Comparison of ENCODE assay signal across 8 mouse cellular contexts in genomic region chr5:149259093-149259492, GRCm38 (mm10). TPM values are rescaled to one million over a fixed set of nuclear protein-coding genes. Genes with fewer than 3 reads are reported as not detected.
A peak's percentile ranks its signal among the peaks of the same experiment; 100 is the strongest.
DNase-seq lines count a peak whose midpoint lies in the region; ATAC-seq and TF ChIP-seq lines count a peak whose summit lies in the region.
"Had no signal": no experiment of that assay in that cellular context is flagged by ENCODE, and none has a peak within 500 bp of the region (broad histone marks: within the 10 kb centered on the region; RNA-seq: fewer than 3 reads in every experiment).

No protein-coding gene starts in this region.

- H3K9ac ChIP-seq in ES-E14 (ENCODE audit: insufficient read depth, low read depth, low read length, poor library complexity, severe bottlenecking): peak overlapping the region; percentile 31; the same call in 1 of the 2 replicates
- H3K9ac ChIP-seq in midbrain, embryonic 13.5 days (replicated peaks): peak overlapping the region; percentile 49; the same call in 1 of the 2 replicates

- no peak for TF ChIP-seq POLR2A in lung, adult 2 months (IDR thresholded peaks at IDR 0.05; ENCODE audit: borderline replicate concordance, extremely low read depth, low read depth, low read length)

- H3K4me1 ChIP-seq in E14TG2a.4 (replicated peaks; ENCODE audit: low read depth, low read length) (peaks cover 28% of the 10 kb centered on the region), ES-E14 (ENCODE audit: control insufficient read depth in 2 of 2, insufficient read depth in 2 of 2, low read length in 2 of 2, poor library complexity in 1 of 2) (peaks cover 0 to 3% of the 10 kb centered on the region in 2 experiments; a peak in 1 of 4 replicates)
- H3K4me1 ChIP-seq in midbrain, embryonic 13.5 days (replicated peaks): peaks cover 23% of the 10 kb centered on the region
- H3K4me1 ChIP-seq in lung, adult 2 months (ENCODE audit: control insufficient read depth, insufficient read depth, low read length): no peaks in the 10 kb centered on the region

- peak overlapping the region; percentile 21 for H3K4me2 ChIP-seq in midbrain, embryonic 13.5 days (replicated peaks)

- H3K4me3 ChIP-seq in E14TG2a.4 (replicated peaks; ENCODE audit: low read length): peak overlapping the region; percentile 68
- H3K4me3 ChIP-seq in ES-E14 (ENCODE audit: insufficient read depth in 1 of 2, low read depth in 1 of 2, low read length in 2 of 2, poor library complexity in 1 of 2, severe bottlenecking in 1 of 2): peak overlapping the region; percentile 35 to 51
- H3K4me3 ChIP-seq in midbrain, embryonic 13.5 days (replicated peaks): no peak overlapping the region
- no peak overlapping the region for H3K4me3 ChIP-seq in lung, adult 2 months (replicated peaks; ENCODE audit: extremely low read depth, low read depth, low read length)

- peaks cover 18% of the 10 kb centered on the region for H3K27me3 ChIP-seq in E14TG2a.4 (ENCODE audit: insufficient read depth, low read length)
- H3K27me3 ChIP-seq in midbrain, embryonic 13.5 days: no peaks in the 10 kb centered on the region

- in situ Hi-C loops in ES-E14 (cut with MboI; ENCODE audit: low sequenced_read_pairs in 2 of 2, unreplicated experiment in 2 of 2): no loop called here

- 32% methylated on average over 16 of the region's 16 CpGs for WGBS in midbrain, embryonic 13.5 days
- 49% methylated on average over 16 of the region's 16 CpGs for WGBS in lung, adult 2 months

- DNase-seq in ES-E14 (ENCODE audit: low read depth, low spot score): no peak
- DNase-seq in gastrocnemius, postnatal 14 days: peak; percentile 66
- DNase-seq in adrenal gland, postnatal 14 days: no peak
- no peak for DNase-seq in lung, adult 2 months
- DNase-seq: thymus, postnatal 36 days had no signal

- intact Hi-C loops in gastrocnemius, postnatal 14 days (cut with DNase I; ENCODE audit: low total_unique reads): no loop called here

- H3K9me3 ChIP-seq in E14TG2a.4 (ENCODE audit: low read length) (no peaks in the 10 kb centered on the region), ES-E14 (ENCODE audit: control insufficient read depth, insufficient read depth, low read depth, low read length) (no peaks in the 10 kb centered on the region)
- H3K9me3 ChIP-seq in midbrain, embryonic 13.5 days: no peaks in the 10 kb centered on the region

- TF ChIP-seq CTCF in E14TG2a.4 (conservative IDR thresholded peaks at IDR 0.05; ENCODE audit: low read length): no peak
- TF ChIP-seq CTCF in lung, adult 2 months (IDR thresholded peaks at IDR 0.05; ENCODE audit: insufficient read depth, low read length): no peak

- H3K36me3 ChIP-seq in E14TG2a.4 (ENCODE audit: insufficient read depth, low read length): no peaks in the 10 kb centered on the region
- H3K36me3 ChIP-seq in ES-E14 (ENCODE audit: control insufficient read depth, insufficient read depth, low read length, poor library complexity, severe bottlenecking): no peaks in the 10 kb centered on the region
- H3K36me3 ChIP-seq in midbrain, embryonic 13.5 days: no peaks in the 10 kb centered on the region

- peak; percentile 78 for ATAC-seq in midbrain, embryonic 13.5 days
- ATAC-seq in megakaryocyte, adult 5-6 weeks (ENCODE audit: poor library complexity, severe bottlenecking): no peak

- H3K27ac ChIP-seq in ES-E14 (ENCODE audit: insufficient read depth, low read depth, low read length, poor library complexity, severe bottlenecking): no peak overlapping the region
- H3K27ac ChIP-seq in midbrain, embryonic 13.5 days: peak overlapping the region; percentile 71

TF ChIP-seq in ES-E14, 5 proteins besides CTCF, POLR2A, EP300 and RAD21:
- no peak for TF ChIP-seq ZC3H11A (IDR thresholded peaks at IDR 0.05; ENCODE audit: borderline replicate concordance, low read depth, low read length)
- no peak for TF ChIP-seq CHD2 (IDR thresholded peaks at IDR 0.05; ENCODE audit: low read depth, low read length)
- no peak for TF ChIP-seq HCFC1 (IDR thresholded peaks at IDR 0.05; ENCODE audit: borderline replicate concordance, insufficient read depth, low read length)
- no peak for TF ChIP-seq MAFK (IDR thresholded peaks at IDR 0.05; ENCODE audit: insufficient read depth, low read depth, low read length)
- no peak for TF ChIP-seq ZNF384 (IDR thresholded peaks at IDR 0.05; ENCODE audit: low read depth, low read length)

RNA-seq across cellular contexts. Expression of gene Alox5ap, which starts 5.5 kb away (rescaled TPM):
- 20.7 and 23.0 TPM in 2 replicates for total RNA-seq in ES-E14 (2012; rRNA removed)
- 1 to 10 TPM; 8.2 to 9.5 TPM for total RNA-seq in gastrocnemius, postnatal 14 days (2021)
- 8.6 and 9.1 TPM in 2 replicates for polyA plus RNA-seq in midbrain, embryonic 13.5 days (2015; fragmentation: Nextera tagmentation; extraction: Ambion mirVana)
- total RNA-seq in megakaryocyte, adult 5-6 weeks (2015): 1,517 and 1,767 TPM in 2 replicates
- 1,236 and 1,298 TPM in 2 replicates for total RNA-seq in megakaryocyte, adult 5-6 weeks (2017)
- 7.8 and 17.6 TPM in 2 replicates for total RNA-seq in adrenal gland, postnatal 14 days (2021)
- polyA plus RNA-seq in lung, adult 2 months (2012; rRNA removed): 65.9 and 104 TPM in 2 replicates

Comparison
In these comparisons a context has a peak if more than half of its experiments do, and no peak if none do; other contexts are left out.
1. H3K4me3 ChIP-seq: peak in E14TG2a.4 (single experiment) and ES-E14 (2 of 2); none in midbrain, embryonic 13.5 days (single experiment) and lung, adult 2 months (single experiment).
2. RNA of gene Alox5ap, which starts 5.5 kb away (total RNA-seq): 1,236 to 1,767 TPM in megakaryocyte, adult 5-6 weeks; 20.7 to 23.0 TPM in ES-E14, 8.2 to 9.5 TPM in gastrocnemius, postnatal 14 days and 7.8 to 17.6 TPM in adrenal gland, postnatal 14 days; every median in the first group is over 10 times any median in the second.